Mouse (Mus musculus): ENCODE measurements at regions not wholly inside any gene's neighbourhood (a gene's known extent, or its start where the extent isn't known, plus 50 kb on each side); places are given as distances from the start of the nearest gene placed in this dataset.
"Not testable (repeated sequence)": the region's sequence is repeated elsewhere in the genome, so short reads cannot be mapped to it uniquely, and the experiment has no call there.

DNA sequence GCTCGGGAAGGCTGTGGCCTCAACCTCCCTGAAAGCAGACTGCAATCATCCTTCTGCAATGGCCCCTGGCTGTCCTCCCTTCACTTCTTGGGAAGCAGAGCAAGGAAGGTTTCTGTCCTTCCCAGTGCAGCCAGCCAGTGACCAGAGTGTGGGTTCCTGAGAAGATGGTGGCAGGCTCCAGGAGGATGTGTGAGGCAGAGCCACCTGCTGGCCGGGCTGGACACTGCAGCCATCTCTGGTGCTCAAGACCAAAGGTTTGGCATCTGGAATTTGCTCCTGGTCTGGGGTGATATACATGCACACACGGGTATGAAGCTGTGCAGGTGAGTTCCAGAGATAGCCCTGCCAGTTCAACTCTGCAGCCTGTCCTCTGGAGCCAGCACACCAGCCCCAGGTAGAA is 227.2 kb upstream of the Irx4 start:
- intact Hi-C loops (cut with DNase I): no loop called here
- DNase-seq: peak; percentile 66

DNA sequence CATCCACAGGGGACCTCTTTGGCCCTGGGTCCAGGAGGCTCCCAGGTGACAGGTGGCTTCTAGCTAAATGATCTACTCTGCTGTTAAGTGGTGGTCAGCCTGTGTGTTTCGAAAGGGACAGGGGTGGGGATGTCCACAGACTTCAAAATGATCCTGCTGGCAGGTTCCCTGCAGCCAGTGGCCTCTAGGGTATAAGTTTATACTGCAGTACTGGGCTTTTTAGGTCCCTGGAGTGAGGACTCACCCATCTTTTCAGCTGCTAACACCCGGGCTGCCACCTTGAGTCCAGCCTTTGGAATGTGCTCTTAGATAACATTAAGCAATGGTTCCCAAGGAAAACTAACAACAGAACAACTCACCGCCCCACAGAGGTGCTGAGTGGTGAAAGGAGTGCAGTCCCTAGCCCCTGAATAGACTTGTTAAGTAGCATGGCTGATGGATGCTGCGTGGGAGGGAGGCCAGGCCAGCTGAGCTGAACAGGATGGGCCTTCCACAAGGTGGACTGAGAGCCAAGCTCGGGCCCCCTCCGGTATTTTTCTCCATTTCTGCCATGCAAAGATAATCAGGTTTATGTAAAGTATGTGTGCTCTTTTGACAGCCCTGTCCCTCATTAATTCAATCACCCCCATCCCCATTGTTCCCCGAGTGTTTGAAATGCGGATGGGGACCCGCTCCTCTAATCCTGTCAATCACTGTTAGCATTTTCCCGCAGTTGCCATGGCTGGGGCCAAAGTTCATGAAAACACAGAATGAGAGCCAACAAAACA is 226.0 kb upstream of the Irx4 start:
- intact Hi-C loops (cut with DNase I): no loop called here

DNA sequence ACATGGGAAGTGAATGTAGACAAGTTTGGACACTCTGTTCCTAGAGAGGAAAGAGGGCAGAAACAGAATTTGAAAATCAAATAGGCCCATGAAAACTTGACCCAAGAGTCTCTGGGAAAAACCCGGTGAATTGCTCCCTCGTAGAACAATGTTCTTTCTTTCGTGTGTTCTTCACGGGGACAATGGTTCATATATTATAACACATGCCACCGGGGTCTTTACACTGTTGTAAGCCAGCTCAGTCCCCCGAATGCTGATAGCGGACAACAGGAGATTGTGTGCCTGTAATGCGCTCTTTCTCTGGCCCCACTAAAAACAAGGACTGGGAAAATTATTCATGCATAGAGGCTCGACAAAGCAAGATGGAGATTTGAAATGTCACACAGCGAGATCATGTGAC is 225.4 kb upstream of the Irx4 start:
- intact Hi-C loops (cut with DNase I): no loop called here
- DNase-seq: no peak

More for the DNA sequence above, 226.0 kb upstream of the Irx4 start:
- peak; percentile 70 for DNase-seq

DNA sequence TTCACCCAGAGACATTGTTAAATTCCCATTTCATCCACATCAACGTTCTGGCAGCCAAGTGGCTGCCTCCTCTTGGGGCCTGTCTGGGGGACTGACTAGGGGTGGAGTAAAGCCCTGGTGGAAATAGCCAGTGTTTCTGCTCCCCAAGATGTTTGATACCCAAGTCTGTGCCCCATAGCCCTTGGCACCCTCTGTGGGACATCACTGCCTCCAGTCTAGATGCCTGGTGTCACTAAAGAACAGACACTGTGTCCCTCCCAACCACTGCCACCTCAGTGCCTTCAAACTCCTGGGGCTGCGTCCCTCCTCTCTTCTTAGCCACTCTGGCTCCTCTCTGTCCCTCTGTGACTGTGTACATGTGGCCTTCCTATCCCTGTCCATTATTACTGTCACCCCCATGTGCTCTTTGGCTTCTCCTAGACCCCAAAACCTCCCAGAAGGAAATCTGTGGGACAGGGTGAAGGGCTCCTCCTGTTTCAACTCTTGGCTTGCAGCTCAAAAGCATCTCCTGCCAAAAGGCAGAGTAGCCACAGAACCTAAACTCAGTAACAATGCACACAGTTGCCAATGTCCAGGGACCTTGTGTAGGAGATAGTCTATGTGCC is 224.8 kb upstream of the Irx4 start:
- intact Hi-C loops (cut with DNase I): no loop called here

DNA sequence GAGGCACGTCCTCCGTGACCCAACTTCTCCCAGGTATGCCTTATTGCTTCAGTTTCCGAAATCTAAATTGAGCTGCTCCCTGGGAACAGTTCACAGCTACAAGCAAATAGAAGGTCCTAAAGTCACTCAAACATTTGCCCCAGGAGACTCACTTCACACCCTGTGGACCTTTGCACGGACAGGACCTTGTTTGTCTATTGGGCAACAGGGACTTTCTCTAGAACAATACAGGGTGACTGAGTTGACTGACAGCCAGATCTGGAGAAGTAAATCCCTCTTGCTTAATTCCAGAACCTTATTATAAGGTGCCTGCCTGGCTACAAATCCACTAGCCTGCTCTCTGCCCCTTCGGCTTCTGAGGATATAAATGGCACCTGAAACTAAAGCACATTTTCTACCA is 220.5 kb upstream of the Irx4 start:
- no peak for DNase-seq
- intact Hi-C loops (cut with DNase I): no loop called here

More for the DNA sequence above, 224.8 kb upstream of the Irx4 start:
- DNase-seq: no peak

DNA sequence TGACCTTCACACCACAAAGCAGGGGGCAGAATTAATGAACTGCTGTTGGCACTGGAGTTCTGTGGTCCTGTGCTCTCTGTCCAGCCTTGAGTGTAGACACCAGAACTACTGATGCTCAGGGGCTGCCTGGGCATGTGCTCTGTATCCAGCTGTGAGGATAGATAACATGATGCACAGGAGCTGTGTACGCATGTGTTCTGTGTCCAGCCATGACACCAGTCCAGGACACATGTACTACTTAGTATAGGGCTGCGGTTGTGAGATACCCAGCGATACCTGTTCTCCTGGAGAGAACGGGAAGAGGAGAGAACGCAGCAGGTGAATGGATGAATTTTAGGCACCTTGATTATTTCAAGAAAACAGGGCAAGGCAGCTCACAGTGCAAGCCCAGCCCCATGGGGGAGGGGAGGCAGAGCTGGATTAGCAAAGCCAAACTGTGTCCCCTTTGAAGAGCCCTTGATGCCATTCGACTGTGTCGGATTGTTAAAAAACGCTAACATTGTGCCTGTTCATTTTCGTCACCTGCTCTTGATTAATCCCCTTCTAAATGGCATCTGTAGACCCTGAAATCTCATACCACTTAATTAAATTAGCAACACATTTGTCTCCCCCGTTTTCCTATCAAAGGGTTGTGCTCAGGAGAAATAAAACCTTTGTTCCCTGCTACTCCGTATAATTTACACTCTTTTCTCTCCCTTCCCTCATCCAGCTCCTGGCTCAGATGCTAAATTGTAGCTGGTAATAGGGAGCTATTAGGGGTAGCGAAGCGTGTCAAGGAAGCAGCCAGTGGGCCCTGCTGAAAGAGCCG is 218.8 kb upstream of the Irx4 start:
- intact Hi-C loops (cut with DNase I): no loop called here
- DNase-seq: no peak

DNA sequence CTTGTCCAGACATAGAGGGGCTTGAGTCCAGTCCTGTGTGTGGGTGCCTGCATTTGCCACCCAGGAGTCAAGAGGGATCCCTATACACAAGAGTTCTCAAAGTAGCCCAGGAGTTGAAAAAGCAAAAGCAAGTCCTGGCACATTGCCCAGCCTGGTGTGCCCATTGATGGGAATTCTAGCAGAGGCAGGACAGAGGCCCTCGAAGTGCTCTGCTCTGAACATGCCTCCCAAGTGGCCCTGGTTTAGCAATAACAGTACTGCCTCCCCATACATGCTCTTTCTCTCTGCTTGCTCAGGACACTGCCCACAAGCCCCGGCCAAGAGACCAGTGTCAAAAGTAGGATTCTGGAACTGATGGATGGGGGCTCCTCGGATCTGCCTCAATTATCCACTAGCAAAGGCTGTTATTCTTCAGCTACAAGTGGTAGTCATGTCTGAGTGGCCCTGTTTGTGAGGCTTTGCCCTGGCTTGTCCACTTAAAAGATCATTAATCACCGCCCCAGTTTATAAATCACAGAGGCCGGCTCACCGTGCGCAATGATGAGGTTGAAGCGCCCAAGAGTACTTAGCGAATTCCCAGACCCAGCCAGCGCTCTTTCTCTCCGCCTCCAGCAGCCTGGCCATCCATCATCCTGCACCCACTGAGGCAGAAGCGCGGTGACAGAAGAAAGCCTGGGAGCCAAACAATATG is 190.3 kb upstream of the Irx4 start:
- intact Hi-C loops (cut with DNase I): no loop called here
- peak; percentile 31 for DNase-seq

DNA sequence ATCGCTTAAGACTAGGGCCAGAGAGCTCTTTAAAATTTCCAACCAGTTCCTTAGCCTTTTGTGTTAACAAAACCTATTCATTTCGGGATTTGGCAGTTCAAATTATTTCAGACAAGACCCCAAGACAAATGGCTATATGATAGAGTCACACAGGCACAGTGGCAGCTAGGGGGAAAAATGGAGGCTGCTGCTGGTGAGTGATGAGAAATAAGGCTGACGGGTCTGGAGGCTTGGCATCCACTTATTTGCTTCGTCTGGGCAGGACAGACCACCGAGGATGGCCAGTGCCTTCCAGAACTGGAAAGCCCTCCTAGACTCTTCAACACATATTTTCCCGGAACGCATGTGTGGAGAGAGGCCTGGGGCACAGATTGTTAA is 189.8 kb upstream of the Irx4 start:
- intact Hi-C loops (cut with DNase I): no loop called here
- DNase-seq: no peak

DNA sequence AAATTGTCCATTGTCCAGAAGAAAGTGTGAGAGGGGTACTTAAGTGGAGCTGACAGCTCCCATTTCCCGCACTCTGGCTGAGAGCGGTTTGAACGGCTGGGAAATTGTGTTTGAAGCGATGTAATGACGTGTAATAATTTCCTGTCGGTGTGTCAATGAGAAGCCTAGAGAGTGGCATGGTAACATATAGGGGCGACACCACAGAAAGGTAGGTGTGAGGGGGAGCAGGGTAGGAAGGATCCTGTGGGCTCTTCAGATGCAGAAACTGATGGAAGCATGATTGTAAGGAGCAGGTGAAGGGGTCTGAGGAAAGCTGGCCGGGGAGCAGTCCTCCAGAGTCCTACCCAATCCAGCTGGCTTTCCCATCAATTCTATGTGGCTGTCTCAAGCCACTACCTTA is 189.2 kb upstream of the Irx4 start:
- DNase-seq: no peak
- intact Hi-C loops (cut with DNase I): no loop called here

DNA sequence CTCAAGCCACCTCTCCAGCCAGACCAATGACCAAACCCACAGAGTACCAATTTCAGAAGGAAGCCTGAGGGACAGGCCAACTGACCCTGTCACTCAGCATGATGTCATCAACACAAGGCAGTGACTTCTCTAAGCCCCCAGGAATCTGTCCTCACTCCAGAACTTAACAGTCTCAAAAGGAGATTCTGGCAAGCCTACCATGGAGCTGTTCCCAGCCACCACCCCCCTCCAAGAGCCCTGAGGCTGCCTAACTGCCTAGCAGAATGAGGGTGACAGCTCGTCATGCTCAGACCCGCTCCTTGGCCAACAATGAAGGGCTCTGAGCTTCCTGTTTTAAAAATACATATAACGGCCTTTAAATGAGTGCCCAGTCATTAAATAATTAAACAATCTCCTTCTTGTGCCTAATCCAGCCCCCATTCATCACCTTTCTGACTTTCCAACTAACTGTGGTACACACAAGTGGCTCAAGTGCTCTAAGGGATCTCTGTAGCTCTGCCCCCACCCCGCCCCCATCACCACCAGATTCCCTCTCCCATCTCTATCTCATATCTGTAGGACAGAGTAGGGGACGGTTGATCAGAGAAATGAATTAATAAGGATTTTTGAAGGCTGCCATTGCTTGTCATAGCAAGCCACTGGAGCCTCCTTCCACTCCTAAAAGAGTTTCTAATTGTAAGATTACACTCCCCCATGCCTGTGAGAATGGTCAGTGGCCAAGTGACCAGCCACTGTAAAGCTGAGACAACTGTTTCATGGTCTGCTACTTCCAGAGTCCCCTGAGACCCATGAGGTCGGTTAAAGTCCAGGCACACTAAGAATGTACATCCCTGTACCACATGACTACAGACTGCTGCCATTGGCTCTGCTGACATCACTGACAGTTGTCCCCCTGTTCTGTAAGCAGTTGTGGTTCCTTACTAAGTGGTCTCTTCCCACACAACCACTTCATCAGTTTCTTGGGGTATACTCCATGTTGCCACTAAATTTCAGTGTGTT is 188.1 kb upstream of the Irx4 start:
- DNase-seq: peak; percentile 49
- intact Hi-C loops (cut with DNase I): no loop called here

DNA sequence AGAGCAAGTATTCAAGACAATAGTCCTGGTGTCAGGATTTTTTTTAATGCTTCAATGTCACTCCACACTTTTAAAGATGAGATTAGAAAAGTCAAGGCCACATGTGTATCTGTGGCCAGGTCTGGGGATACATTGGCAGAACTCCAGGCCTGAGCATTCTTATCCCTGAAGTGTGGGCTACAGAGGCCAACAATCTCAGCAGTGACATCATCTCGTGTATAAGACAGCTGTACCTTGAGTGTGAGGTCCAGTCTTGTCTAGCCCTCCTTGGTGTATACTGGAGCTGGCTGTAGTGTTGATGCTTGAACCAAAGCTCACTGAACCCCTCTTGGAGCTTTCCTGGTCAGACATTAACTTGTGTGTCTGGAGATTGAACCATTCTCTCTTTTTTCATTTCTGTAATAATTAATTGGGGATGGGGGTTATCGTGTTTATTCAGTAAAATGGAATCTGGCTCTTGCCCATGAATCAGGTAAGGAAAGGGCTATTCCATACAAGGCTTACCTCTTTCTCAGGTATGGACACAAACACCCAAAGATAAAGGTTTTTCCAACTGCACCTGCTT is 182.3 kb upstream of the Irx4 start:
- intact Hi-C loops (cut with DNase I): no loop called here
- no peak for DNase-seq

DNA sequence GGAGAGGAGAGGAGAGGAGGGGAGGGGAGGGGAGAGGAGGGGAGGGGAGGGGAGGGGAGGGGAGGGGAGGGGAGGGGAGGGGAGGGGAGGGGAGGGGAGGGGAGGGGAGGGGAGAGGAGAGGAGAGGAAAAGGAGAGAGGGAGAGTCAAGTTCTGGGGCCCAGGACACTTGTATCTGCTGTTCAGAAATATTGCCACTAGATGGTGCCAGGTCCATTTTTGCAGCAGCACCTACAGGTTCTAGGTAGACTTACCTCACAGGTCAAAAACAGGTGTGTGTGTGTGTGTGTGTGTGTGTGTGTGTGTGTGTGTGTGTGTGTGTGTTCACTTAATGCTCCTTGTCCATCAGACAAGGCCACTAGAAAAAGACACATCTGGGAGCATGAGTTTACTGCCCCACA is 172.5 kb upstream of the Irx4 start:
- intact Hi-C loops (cut with DNase I); DNase-seq: not testable (repeated sequence)

DNA sequence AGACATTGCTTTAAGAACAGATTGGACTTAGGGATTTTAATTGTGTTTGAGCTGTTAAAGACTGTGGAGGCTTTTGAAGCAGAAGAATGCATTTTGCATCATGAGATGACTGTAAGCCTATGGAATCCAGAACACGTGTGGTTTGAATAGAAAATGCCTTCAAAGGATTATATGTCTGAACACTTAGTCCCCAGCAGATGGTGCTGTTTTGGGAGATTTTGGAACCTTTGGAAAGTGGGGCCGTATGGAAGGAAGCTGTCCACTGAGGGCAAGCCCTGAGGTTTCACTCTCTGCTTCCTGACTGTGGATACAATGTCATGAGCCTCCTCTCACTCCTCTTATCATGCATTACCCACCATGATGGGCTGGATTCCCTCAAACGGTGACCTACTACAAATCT is 168.4 kb upstream of the Irx4 start:
- DNase-seq: no peak
- intact Hi-C loops (cut with DNase I): no loop called here

DNA sequence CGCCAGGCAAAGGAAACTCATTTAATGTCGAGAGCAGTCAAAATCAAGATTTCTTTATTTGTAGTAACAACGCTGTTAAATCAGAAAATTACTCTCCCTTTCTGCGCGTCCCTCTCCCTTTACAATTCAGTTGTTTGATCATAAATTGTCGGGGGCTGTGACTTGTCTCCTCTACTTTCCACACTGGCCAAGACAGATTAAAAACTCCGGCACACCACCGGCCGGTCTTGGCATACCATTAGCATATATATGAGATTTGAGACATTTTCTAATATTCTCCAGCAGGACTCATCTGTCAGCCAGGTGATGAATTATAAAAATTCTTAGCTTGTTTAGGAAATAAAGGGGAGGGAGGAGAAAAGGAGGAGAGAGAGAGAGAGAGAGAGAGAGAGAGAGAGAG is 162.8 kb upstream of the Irx4 start:
- intact Hi-C loops (cut with DNase I): no loop called here
- no peak for DNase-seq

DNA sequence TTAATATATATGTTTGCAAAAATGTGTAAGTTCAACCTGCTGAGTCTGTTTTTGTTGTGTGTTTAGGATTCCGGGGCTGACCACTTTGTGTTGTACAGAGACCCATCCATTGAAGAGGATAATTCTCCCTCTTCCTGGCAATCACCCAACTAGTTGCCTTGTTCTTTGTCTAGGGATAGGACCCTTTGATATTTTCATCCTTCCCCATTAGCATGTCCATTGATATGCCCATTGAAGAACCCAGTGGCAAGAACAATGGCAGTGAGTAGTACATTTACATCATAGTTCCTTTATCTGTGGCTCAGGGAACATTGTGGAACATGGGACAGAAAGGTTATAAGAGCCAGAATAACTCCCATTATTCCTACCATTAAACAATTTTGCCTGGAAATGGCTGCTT is 160.9 kb upstream of the Irx4 start:
- DNase-seq: no peak
- intact Hi-C loops (cut with DNase I): no loop called here

DNA sequence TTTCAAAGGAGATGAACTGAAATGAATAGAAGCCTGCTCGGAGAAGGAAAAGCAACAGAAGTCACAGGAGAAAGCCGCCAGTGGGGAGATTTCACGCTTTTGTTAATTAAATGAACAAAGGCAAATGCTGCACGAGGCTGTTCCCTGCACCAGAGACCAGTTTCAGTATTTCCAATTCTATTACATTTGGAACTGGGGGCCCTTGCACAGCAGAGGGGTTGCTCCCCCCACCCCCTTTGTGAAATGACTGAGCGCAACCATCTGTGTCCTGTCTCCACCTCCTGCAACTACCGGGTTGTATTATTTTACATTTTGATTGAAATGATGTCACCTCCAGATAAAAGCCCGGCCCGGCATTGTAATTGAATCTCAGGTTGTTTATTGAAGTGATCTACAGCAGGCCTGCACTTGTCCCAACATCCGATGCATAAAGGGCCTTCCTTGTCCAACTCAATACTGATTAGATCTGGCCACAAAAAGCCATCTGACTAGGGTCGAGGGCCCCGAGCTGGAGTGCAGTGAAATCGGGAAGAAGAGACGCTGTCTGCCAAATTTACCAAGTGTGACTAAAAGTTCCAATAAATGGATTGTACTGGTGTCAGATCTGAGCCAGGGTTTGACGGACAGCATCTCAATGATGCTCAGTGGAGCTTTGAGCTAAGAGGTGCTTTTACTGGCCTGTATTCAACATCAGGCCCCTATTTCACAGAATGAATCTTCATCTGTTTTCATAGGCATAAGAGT is 152.9 kb upstream of the Irx4 start:
- DNase-seq: peak; percentile 14
- intact Hi-C loops (cut with DNase I): no loop called here

DNA sequence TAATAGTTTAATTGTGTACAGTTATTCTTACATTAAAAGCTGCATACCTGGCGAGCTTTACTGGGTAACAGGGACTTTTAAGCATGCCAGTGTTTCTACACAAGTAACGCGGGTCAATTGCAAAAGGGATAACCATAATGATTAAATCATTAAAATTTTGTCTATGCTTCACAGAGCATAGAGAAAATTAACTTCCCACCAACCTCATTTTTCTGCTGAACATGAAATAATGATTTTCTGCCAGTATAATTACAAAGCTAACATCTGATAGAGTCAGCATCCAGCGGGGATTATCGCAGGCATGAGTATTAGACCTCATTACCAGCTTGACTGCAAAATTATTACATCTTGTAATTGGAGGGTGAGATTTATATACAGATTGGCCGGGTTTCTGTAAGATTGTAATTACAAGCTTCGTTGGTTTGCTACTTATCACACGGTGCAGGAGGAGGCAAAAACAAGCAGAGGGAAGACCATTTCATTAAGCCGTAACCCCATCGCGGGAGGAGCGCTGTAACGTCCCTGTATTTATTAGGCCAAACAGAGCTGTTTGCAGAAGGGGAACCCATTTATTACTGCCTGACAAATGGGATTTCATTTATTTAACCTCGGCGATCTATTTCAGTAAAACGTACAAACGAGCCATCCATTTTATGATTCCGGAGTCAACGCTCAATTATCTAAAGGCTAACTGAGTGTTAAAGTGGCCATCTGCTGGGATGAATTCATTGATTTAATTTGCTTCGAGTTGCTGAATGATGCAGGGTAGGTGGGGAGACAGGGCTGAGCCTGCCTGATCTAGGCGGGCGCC is 143.3 kb upstream of the Irx4 start:
- intact Hi-C loops (cut with DNase I): no loop called here
- DNase-seq: peak; percentile 40

DNA sequence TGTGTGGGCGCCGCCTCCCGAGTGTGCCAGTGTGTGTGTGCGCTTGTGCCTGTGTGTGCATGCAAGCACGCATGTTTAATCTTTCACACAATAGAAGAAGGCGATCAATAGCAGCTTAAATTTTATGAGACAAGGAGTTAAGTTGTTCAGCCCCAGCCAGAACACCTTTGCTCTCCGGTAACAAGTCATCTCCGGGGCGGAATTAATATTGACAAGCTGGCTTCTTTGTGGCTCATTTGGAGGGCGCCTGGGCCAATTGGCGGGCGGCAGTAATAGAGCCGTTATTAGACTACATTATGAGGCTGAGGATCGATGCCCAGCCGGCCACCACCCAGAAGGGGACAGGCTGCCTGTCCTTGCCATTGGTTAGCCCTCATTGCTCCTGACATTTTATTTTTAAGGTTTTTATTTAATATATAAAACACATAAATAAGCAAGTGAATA is 142.6 kb upstream of the Irx4 start:
- intact Hi-C loops (cut with DNase I): no loop called here
- DNase-seq: peak; percentile 30

Data from left cerebral cortex, postnatal 4 days (tissue).